Mouse (Mus musculus) v-Abl transformed pro-B cells (cell line): ENCODE results near the gene Ino80b.

ENCODE experiments used
- in situ Hi-C, 2 experiments: fragments of 400-800 bp; cut with MboI; formaldehyde crosslinking; loops; one replicate each; pipeline ENCODE4 v1.15.1; 2025; ENCODE audit not compliant: unreplicated experiment in 2 of 2

The Ino80b gene

DNA sequence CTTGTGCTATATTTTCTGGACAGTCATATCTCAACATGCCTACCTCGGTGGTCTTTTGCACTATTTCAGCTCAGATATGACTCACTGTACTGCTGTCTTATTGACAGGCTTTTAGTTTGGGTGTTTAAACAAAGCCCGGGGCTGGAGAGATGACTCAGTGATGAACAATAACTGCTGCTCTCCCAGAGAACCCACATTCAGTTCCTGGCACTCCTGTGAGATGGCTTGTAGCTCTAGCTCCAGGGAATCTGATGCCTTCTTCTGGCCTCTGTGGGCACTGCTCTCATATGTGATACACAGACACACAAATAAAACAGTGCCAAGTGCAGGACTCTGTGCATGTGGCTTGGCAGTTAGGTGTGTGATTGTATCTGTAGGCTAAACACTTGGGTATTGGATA lies 20.0 kb upstream of the Ino80b start:
- in situ Hi-C loops = no loop called here

DNA sequence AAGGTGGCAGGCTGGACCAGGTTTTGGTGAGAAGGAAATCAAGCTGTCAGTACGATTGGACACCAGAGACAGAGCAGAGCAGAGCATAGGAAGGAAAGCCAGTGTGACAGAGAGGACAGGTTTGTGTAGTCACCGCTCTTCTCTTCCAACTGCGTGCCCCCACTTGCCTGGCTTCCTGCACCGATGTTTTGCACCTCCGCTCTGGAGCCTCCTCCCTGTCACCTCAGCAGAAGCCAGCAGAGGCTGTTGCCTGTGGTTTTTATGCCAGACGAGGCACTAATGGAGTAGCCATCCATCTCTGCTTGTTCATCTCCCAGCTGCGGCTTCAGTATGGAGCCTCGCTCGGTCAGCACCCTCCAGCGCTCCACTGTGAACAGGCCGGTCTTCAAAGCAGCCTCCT lies 17.7 kb upstream of the Ino80b start:
- in situ Hi-C loops = no loop called here

DNA sequence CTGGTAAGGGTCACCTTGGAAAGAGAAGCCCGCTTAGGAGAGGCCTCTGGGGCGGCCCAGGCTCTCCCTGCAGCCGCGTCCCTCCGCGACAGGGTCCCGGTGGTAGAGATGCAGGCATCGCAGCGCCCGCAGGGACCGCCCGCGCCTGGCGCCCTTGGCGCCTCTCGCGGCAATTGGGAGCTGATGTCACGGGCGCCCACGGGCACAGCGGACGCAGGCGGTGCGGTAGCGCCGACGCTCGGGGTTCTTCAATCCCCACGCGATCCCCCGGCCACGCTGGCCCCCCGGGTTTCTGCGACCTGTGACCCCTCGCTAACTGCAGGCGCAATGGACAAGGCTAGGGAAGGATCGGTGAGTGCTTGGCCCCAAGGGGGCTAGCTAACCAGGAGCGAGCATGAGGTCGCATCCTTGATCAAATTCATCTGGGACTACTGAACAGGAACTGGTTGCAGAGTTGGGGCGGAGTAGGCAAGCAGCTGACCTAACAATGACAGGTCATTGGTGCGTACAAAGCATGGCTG lies 17.0 kb upstream of the Ino80b start:
- in situ Hi-C loops = no loop called here

DNA sequence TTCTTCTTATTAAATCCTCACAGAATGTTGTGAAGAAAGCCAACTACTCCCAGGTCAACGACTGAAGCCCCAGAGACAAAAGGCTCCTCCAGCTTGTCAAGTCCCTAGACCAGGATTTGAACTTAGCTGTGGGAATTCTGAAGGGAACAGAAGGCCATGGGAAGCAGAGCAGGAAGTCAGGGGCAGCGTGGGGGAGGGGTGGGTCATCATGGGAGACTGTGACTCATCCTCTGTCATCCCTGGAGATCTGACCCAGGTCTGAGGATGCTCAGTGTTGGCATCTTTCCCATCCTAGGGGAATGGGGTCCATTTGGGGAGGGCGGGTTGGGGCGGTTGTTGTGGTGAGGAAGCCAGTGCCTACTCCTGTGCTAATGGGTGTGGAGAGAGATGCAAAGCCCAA lies 16.4 kb upstream of the Ino80b start:
- in situ Hi-C loops = no loop called here

DNA sequence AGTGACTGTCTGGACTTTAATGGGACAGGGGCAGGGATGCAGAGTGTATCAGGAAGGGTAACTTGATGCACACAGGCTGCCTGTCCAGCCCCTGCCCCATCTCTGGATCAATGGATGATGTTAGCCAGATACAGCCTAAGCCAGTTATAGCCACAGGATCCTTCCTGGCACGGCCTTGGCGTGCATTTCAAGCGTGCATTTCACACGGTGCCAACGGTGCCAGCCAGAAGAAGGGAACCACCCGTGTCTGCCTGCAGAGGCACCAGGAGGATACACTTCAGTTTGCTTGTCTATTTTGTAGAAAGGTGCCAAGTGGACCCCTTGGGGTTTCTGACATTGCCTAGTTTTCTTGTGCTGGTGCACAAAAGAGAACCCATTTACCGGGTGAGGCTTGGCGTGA lies 14.8 kb upstream of the Ino80b start:
- in situ Hi-C loops = no loop called here

DNA sequence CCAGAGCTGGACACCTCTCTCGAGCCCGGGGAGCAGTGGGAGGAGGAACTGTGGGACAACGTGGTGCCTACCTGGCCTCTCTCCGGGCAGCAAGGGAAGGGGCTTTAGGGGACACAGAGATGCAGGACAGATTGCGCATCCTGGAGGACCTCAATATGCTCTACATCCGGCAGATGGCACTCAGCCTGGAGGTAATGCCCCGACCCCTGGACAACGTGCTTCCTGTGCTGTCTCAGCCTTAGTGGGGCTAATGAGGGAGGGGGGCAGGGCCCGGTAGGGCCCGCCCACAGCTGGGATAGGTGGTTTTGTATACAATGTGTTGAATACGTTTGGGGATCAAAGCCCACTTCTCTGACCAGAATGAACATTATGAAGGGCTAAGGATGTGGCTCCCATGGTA lies 12.8 kb upstream of the Ino80b start:
- in situ Hi-C loops = no loop called here

DNA sequence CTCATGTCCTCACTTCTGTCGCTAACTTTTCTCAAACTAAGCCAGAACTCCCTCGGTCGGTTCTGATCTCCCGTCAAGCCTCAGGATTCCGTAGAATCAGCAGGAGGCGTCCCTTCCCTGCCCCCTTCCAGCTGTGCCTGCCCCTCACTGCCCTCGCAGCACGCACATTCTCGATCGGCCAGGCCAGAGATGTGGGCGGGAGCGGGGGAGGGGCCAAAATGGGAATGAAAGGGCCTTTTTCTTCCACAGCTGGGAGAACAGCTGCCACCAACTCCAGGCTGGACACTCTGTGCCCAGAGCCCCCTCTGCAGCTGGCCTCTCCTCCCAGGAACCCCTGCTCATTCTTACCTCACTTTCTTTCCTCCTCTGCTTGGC lies 12.3 kb upstream of the Ino80b start:
- in situ Hi-C loops = no loop called here

DNA sequence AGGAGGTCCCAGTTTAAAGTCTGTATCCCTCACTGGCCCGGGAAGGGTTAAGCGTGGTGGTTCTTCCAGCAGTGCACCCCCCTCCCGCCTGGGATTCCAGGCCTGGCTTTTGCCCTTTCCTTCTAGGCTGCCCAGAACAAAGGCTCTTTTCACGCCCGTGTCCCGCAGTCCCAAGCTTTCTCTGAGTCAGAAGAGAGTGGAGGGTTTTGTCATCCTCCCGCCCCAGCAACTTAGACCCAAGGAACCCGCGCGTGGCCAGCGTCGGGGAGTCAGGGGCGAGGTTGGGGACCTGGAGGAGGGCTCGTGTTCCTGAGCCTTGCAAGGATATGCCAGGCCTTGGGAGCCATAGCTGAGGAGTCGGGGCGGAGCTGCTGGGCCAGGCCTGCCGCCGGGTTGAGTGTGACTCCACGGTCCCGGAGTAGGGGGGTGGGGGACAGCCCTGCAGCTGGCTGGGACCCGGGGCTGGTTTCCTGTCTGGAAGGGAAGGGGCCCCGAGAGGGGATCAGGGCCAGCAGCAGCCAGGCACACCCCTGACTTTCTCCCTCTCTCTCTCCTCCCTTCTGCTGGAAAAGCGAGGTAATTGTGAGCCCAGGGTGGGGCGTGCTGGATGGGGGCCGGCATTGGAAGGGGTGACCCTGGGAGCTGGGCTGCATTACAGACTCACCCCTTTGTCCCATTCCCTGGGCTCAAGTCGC lies 11.8 kb upstream of the Ino80b start:
- in situ Hi-C loops = no loop called here

DNA sequence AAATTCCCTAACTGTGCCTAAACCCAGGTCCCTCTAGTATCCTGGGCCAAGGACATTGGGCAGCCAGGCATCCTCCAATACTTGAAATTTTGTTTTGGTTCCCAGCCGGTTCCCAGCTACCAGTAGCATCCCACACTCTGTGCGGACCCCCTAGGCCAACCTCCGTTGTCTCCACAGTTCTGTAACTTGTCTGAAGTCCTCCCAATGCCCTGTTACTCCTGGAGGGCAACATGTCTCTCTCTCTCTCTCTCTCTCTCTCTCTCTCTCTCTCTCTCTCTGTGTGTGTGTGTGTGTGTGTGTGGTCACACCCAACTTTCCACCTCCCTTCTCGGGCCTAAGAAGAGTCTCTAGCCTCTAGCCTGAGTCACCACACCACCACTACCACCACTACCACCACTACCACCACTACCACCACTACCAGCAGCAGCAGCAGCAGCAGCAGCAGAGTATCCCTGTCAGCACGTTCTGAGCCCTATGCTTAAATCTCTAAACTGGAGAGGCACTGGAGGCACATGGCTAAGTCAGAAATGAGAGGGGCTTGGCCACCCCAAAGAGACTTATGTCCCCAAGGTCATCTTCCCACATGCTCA lies 11.2 kb upstream of the Ino80b start:
- in situ Hi-C loops = no loop called here

DNA sequence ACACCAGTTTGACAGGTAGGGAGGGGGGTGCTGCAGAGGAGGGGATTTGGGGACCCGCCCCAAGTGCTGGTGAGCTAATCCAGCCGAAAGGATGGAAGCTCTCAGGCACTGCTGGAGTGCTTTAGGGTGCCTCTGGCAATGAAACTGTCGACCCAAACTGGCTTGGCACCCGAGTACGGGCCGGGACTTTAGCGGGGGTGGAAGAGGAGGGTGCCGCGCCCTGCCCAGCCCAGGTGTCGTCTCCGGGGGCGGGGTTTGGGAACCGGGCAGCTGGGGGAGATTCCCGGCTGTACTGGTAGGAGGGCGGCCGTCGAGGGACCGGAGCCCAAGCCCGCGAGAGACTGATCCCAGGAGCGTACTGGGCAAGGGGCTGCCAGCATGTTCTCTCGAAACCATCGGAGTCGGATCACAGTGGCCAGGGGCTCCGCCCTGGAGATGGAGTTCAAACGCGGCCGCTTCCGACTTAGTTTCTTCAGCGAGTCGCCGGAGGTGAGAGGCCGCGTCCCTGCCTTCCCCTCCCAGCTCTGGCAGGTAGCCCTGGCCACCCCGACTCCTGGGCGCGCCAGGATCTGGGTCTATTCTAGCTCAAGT lies 10.4 kb upstream of the Ino80b start:
- in situ Hi-C loops = no loop called here

DNA sequence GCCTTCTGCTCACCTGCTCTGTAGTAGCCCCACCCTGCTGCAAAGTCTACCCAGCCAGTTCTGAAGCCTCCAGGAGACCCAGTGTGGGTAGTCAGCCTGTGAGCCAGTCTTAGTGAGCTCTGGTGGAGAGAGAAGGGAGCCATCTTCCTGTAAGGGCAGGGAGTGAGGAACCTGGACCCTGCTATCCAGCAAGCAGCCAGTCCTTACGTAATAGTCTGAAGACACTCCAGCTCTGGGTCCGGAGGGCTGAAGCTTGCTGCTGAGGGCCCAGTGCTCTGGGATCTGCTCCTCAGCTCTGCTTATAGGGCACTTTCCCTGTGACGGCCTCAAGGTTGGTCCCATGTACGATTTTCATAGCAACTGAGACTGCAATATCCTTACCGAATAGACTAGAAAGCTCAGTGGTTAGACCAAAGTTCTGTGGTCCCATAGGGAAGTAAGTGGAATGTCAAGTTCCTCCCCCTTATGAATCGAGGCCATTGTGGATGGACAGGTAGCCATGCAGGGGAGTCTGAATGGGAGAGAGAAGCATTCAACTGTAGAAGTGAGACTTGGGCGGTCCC lies 9.8 kb upstream of the Ino80b start, which contains the start of gene Rtkn:
Rtkn (plus strand) TSS at position 513 of the 563 bp plus-strand sequence.
- in situ Hi-C loops = no loop called here

DNA sequence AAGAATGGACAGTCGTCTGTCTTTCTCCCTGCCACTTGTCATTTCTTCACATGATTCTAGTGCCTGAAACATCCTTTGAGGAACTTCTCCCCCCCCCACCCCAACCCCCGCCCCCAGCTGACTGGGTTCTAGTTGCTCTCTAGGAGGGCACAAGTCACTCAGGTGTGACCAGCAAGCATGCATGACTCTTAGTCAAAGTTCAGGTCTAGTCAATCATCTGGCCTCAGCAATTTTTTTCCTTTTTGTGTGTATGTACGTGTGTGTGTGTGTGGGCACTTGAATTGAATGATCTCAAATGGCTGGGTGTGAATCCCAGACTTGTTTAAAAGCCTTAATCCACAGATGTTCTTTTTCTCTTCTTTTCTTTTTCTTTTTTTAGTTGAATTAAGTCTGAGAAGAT lies 9.0 kb upstream of the Ino80b start:
- in situ Hi-C loops = no loop called here

DNA sequence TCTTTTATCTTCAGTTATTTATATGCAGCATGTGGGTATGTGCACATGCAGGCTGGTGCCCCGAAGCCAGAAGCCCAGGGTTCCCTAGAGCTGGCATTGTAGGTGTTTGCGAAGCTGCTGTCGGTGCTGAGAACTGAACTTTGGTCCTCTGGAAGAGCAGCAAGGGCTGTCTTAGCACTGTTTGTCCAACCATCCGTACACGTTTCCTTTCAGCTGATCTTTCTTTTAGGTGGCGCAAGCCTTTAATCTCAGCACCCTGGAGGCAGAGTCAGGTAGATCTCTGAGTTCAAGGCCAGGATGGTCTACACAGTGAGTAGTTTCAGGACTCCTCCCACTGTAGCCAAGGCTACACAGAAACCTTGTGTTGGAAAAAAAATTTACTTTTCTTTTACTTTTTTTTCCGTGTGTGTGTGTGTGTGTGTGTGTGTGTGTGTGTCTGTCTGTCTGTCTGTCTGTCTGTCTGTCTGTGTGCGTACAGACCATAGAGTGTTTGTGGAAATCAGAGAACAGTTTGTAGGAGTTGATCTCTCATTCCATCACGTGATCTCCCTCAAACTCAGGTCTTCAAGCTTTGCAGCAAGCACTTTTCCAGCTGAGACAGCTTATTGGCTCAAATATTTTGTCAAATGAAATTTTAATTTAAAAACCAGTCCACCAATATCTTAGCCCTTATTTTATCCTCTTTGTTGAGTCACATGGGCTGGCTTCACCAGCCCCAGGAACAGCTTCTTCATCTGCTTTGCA lies 7.1 kb upstream of the Ino80b start:
- in situ Hi-C loops = no loop called here

DNA sequence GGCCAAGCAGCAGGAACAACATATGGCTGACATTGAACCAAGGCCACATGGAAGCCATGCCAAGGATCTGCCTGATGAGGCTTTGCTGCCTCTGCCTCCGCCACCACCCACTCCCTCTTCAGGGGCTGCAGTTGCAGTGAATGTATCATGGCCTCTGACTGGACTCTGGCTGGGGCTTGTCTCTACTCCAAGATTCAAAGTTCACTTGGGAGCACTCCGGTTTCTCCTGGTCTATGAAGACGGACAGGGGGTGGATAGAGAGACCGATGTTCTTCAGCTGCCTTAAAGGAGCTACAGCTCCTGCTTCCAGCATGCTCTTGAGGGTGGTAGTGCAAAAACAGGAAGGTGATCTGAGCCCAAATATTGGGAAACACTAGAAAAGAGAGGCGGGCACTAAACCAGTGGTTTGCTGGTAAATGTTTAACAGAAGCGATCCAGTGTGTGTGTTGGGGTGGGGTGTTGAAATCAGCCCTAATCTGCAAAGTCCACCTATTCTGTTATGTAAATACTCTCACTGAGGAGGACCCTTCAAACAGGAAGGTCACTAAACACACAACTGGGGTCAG lies 6.3 kb upstream of the Ino80b start:
- in situ Hi-C loops = no loop called here

DNA sequence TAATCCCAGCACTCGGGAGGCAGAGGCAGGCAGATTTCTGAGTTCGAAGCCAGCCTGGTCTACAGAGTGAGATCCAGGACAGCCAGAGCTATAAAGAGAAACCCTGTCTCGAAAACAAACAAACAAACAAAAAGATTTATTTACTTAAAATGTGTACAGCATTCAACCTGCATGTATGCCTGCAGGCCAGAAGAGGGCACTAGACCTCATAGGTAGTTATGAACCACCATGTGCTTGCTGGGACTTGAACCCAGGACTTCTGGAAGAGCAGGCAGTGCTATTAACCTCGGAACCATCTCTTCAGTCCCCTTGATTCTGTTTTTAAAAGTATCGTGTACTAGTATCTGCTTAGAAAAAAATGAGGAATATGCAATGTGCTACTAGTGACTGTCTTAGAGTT lies 2.2 kb upstream of the Ino80b start:
- in situ Hi-C loops = no loop called here

DNA sequence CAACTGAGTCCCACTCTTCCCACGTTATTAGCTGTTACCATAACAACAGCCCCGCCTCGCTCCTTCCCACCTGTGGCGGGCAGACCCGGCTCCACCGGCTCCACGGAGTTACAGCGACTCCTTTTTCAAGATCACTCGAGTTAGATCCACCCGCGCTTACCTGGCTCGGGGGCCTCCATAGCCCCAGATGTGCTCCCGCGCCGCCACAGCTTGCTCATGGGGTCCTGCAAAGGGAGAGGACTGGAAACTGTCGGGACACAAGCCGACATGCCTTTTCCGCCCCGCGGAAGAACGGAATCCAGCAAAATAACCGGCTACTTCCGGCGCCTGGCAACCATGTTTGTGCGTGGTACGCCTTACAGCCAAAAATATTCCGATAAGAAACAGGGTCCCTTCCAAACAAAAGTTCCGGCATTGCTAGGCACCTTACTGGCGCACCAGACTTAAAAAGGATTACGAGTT lies 349 bp downstream of the Ino80b start:
- in situ Hi-C loops = loop anchor here in 1 of 2 experiments (5.0 kb wide), 1 partner anchor 382 kb away; the partner anchor contains the start of gene Dguok

DNA sequence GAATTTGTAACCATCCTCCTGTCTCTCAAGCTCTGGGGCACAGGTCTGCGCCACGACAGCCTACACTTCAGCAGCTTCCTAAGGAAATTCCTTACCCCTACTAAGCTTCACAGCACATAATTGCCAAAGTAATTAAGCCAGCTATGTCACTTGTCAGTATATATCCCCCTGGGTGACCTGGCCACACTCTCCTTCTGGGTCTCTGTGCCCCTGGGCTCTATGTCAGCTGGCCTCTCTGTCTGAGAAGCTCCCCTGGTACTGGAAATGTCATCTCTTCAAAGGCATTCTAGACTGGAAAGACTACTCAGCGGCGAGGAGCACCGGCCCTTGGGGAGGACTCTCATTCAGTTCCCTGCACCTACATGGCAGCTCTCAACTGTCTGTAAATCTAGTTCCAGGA lies 2.3 kb downstream of the Ino80b start:
- in situ Hi-C loops = loop anchor here in 1 of 2 experiments (5.0 kb wide), 1 partner anchor 384 kb away; the partner anchor contains the start of gene Dguok

DNA sequence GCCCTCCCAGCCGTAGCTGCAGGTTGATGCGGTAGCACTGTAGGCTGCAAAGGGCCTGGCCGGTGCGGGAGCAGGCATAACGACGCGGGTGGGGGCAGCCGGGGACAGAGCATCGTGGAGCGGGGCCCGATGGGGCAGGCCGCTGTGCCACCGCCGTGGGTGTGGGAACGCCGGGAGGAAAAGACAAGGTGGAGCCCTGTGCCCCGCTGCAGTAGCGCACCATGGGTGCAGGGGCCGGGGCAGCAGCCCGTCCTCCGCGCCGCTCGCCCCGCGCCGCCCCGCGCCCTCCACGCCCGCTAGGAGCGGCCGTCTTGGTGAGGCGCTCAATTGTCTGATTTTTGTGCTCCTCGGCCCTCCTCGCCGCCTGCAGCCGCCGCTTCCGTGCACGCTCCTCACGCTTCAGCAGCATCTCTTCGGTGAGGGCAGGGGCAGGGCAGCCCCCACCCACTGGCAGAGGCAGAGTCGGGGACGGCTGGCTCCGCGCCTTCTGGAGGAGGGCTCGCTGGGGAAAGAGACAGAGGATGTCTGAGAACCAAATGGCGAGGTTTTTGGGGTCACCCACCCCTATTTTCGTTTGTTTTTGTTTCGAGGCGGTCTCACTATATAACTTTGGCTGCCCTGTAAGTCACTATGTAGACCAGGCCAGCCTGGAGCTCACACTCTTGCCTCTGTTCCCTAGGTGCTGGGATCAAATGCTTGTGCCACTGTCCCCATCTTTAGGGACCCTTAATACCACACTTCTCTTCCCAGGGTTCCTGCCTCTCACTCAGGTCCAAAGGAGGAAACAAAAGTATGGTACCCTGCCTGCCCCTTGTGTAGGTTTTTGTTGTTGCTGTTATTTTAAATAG lies 3.1 kb downstream of the Ino80b start:
- in situ Hi-C loops = loop anchor here in 1 of 2 experiments (5.0 kb wide), 1 partner anchor 385 kb away; the partner anchor contains the start of gene Dguok
